Mouse (Mus musculus): ENCODE results near the gene Mdh1. TPM values are rescaled to one million over a fixed set of nuclear protein-coding genes. Genes with fewer than 3 reads are reported as not detected.

The Mdh1 gene
- 823 and 852 TPM in 2 replicates for polyA plus RNA-seq (2015; fragmentation: Nextera tagmentation; extraction: Ambion mirVana)

DNA sequence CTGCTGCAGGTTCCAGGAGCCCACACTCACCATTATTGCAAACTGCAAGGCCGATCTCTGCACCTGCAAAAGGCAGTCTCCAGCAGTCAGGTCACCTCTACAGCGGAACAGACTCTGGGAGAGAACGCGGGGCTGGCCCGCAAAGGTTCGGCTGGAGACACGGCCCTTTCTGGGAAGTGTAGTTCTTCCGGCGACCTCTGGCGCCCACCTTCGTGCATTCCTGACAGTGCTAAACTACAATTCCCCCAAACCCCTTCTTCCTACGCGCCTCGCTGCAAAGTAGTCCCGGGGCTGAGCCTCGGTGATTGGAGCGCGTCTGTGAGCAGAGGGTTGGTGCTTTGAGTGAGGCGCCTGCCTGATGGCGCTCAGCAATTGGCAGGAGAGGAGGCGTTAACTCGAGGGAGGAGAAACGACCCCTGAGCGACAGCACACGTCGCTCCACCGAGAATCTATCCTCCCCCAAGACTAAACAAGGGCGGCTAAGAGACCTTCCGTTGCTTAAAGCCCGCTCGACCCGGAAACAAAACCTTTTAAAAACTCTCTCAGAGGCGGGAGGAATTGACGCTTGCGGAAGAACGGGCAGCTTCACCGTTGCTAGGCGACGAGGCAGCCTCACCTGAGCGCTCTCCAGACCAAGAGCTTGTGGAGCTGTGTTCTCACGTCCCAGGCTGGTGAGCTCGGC, at the start of gene Mdh1, which contains the start of gene Wdpcp:
Mdh1 (minus strand) TSS at position 668 of the 682 bp plus-strand sequence.
Wdpcp (plus strand) TSS at position 536 of the 682 bp plus-strand sequence.

Small RNA genes lying within 50 kb of the gene (microRNA-seq; reads per million reads assigned to microRNA genes)
- not detected for gene Gm22990 (ENCODE audit: borderline replicate concordance, insufficient number of aligned reads)

Other genes starting within 250 kb of the Mdh1 start
- gene Ugp2, start 201.2 kb downstream of the Mdh1 start, polyA plus RNA-seq (2015; fragmentation: Nextera tagmentation; extraction: Ambion mirVana), result 73.4 and 84.1 TPM in 2 replicates
- gene Wdpcp, start 132 bp downstream of the Mdh1 start, polyA plus RNA-seq (2015; fragmentation: Nextera tagmentation; extraction: Ambion mirVana), result 10.7 and 11.0 TPM in 2 replicates

Measured in adrenal gland, postnatal 0 days (tissue).